Mouse (Mus musculus): ENCODE results near the gene Fbxo44.

DNA sequence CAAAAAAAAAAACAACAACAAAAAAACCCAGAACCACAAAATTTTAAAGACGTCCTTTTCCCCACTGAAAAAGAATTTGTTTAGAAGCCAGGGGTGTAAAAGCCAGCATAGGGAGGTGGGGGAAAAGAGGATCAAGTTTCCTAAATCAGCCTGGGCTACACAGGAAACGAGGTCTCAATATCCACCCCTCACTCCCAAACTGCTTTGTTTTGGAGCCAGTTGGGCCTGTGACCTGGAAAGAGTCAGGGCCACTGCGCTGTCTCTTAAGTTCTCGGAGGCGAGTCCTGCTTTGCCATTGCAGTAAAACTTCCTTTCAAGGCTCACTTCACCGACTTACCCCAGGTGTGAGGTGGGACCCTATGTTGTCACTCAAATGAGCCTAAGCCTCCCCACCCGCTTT is 10.0 kb downstream of the Fbxo44 start:
- no peak for TF ChIP-seq POU5F1 (IDR thresholded peaks at IDR 0.05; ENCODE audit: borderline replicate concordance, low read length)
- no peak for TF ChIP-seq CTCF (conservative IDR thresholded peaks at IDR 0.05; ENCODE audit: low read length)
